In genomic region chr4:98865386-98866237, GRCm38 (mm10) we compare ENCODE assay signal across 13 mouse cellular contexts. TPM values are rescaled to one million over a fixed set of nuclear protein-coding genes. Genes with fewer than 3 reads are reported as not detected.
DNase-seq lines count a peak whose midpoint lies in the region; ATAC-seq and TF ChIP-seq lines count a peak whose summit lies in the region.
"Had no signal": no experiment of that assay in that cellular context is flagged by ENCODE, and none has a peak within 500 bp of the region (broad histone marks: within the 10 kb centered on the region; RNA-seq: fewer than 3 reads in every experiment).

No protein-coding gene starts in this region.

- H3K27ac ChIP-seq in liver, postnatal 0 days (ENCODE audit: low read depth): no peak overlapping the region
- H3K27ac ChIP-seq in forebrain, embryonic 16.5 days (ENCODE audit: low read length): no peak overlapping the region
- H3K27ac ChIP-seq: forebrain, embryonic 13.5 days; hindbrain, postnatal 0 days had no signal

- intact Hi-C loops in left cerebral cortex, postnatal 4 days (cut with DNase I): no loop called here

- H3K4me1 ChIP-seq in liver, postnatal 0 days (ENCODE audit: insufficient read depth): no peaks in the 10 kb centered on the region
- H3K4me1 ChIP-seq in forebrain, embryonic 16.5 days (replicated peaks; ENCODE audit: control insufficient read depth, insufficient read depth, low read length): no peaks in the 10 kb centered on the region
- H3K4me1 ChIP-seq: forebrain, embryonic 13.5 days had no signal

- 82% methylated on average over 14 of the region's 14 CpGs for WGBS in liver, postnatal 0 days (ENCODE audit: insufficient replicate concordance)
- 68% methylated on average over 14 of the region's 14 CpGs for WGBS in forebrain, embryonic 16.5 days

- no peaks in the 10 kb centered on the region for H3K36me3 ChIP-seq in liver, postnatal 0 days (replicated peaks; ENCODE audit: insufficient read depth, low read length)
- H3K36me3 ChIP-seq in forebrain, embryonic 16.5 days (ENCODE audit: control insufficient read depth, insufficient read depth): no peaks in the 10 kb centered on the region

- peaks cover 3% of the 10 kb centered on the region; the same call in 1 of the 2 replicates for H3K9me3 ChIP-seq in liver, postnatal 0 days (ENCODE audit: low read length)
- H3K9me3 ChIP-seq in forebrain, embryonic 16.5 days (ENCODE audit: control insufficient read depth, low read length): no peaks in the 10 kb centered on the region
- H3K9me3 ChIP-seq: forebrain, embryonic 13.5 days had no signal

- TF ChIP-seq EP300 in liver, postnatal 0 days (IDR thresholded peaks at IDR 0.05; ENCODE audit: low read depth): no peak

- ATAC-seq in frontal cortex, adult (ENCODE audit: low TSS enrichment): peak; percentile 44; the same call in 1 of the 2 replicates
- ATAC-seq in liver, postnatal 0 days: no peak
- no peak for ATAC-seq in forebrain, embryonic 16.5 days
- ATAC-seq: forebrain, embryonic 13.5 days; hindbrain, postnatal 0 days had no signal

- H3K27me3 ChIP-seq in liver, postnatal 0 days (ENCODE audit: insufficient read depth, low read length): no peaks in the 10 kb centered on the region
- H3K27me3 ChIP-seq in forebrain, embryonic 16.5 days (replicated peaks; ENCODE audit: control insufficient read depth, insufficient read depth, low read length): no peaks in the 10 kb centered on the region
- H3K27me3 ChIP-seq: forebrain, embryonic 13.5 days had no signal

- DNase-seq in frontal cortex, postnatal 14 days (ENCODE audit: low spot score in 2 of 2): no peak
- DNase-seq in ES-CJ7 (ENCODE audit: low read depth, low spot score): peak; percentile 89
- peak; percentile 7 to 68 for DNase-seq in layer of hippocampus, adult 18-20 months (ENCODE audit: low spot score in 2 of 2)
- DNase-seq in left cerebral cortex, postnatal 4 days: peak; percentile 22
- no peak for DNase-seq in adrenal gland, adult 2 months
- DNase-seq in liver, postnatal 0 days: no peak
- DNase-seq: thymus, postnatal 36 days had no signal

- H3K4me2 ChIP-seq in liver, postnatal 0 days (ENCODE audit: low read depth, low read length): no peak overlapping the region
- H3K4me2 ChIP-seq in forebrain, embryonic 16.5 days (ENCODE audit: low read length): no peak overlapping the region
- H3K4me2 ChIP-seq: forebrain, embryonic 13.5 days had no signal

- H3K4me3 ChIP-seq in liver, postnatal 0 days (ENCODE audit: low read depth, low read length): no peak overlapping the region
- H3K4me3 ChIP-seq in forebrain, embryonic 16.5 days (replicated peaks; ENCODE audit: low read length): no peak overlapping the region
- H3K4me3 ChIP-seq: forebrain, embryonic 13.5 days had no signal

- no peak overlapping the region for H3K9ac ChIP-seq in liver, postnatal 0 days (replicated peaks)
- no peak overlapping the region for H3K9ac ChIP-seq in forebrain, embryonic 16.5 days (replicated peaks; ENCODE audit: low read depth, low read length)
- H3K9ac ChIP-seq: forebrain, embryonic 13.5 days had no signal

- no peak for TF ChIP-seq CTCF in liver, postnatal 0 days (IDR thresholded peaks at IDR 0.05; ENCODE audit: low read depth)

RNA-seq across cellular contexts. Expression of gene I0C0044D17Rik, which starts 42.0 kb away (rescaled TPM):
- total RNA-seq in layer of hippocampus, adult 18-20 months (2021): not detected
- not detected for total RNA-seq in left cerebral cortex, postnatal 4 days (2021)
- not detected for total RNA-seq in adrenal gland, adult 2 months (2021)
- not detected in 2 replicates for polyA plus RNA-seq in adrenal gland, adult 2 months (2012; rRNA removed)
- polyA plus RNA-seq in liver, postnatal 0 days (2015; fragmentation: Nextera tagmentation; extraction: Ambion mirVana): not detected in 2 replicates
- polyA plus RNA-seq in forebrain, embryonic 16.5 days (2015; fragmentation: Nextera tagmentation; extraction: Ambion mirVana): not detected in 2 replicates
- total RNA-seq: hindbrain, postnatal 0 days; liver, adult 2 months had no signal
- polyA plus RNA-seq: C2C12; forebrain, embryonic 13.5 days; hindbrain, postnatal 0 days; liver, adult 2 months had no signal

RNA-seq across cellular contexts. Expression of gene Kank4, which starts 48.3 kb away (rescaled TPM):
- total RNA-seq in layer of hippocampus, adult 18-20 months (2021): 1 to 10 TPM; 2.1 to 3.8 TPM
- 1 to 10 TPM; 2.0 to 2.3 TPM for total RNA-seq in left cerebral cortex, postnatal 4 days (2021)
- 1 to 10 TPM; 2.8 to 3.9 TPM for total RNA-seq in adrenal gland, adult 2 months (2021)
- polyA plus RNA-seq in adrenal gland, adult 2 months (2012; rRNA removed): 1.5 and 2.2 TPM in 2 replicates
- 0.08 TPM in 2 replicates for polyA plus RNA-seq in liver, postnatal 0 days (2015; fragmentation: Nextera tagmentation; extraction: Ambion mirVana)
- polyA plus RNA-seq in forebrain, embryonic 16.5 days (2015; fragmentation: Nextera tagmentation; extraction: Ambion mirVana): 0.29 and 0.46 TPM in 2 replicates
- total RNA-seq: liver, adult 2 months had no signal
- polyA plus RNA-seq: C2C12 had no signal

RNA-seq across cellular contexts. Expression of gene Usp1, which starts 58.0 kb away (rescaled TPM):
- total RNA-seq in layer of hippocampus, adult 18-20 months (2021): 10 to 100 TPM; 24.8 to 32.4 TPM
- 10 to 100 TPM; 21.4 to 23.8 TPM for total RNA-seq in left cerebral cortex, postnatal 4 days (2021)
- total RNA-seq in adrenal gland, adult 2 months (2021): 10 to 100 TPM; 29.0 to 29.1 TPM
- 220 and 234 TPM in 2 replicates for polyA plus RNA-seq in adrenal gland, adult 2 months (2012; rRNA removed)
- 38.6 and 39.3 TPM in 2 replicates for polyA plus RNA-seq in liver, postnatal 0 days (2015; fragmentation: Nextera tagmentation; extraction: Ambion mirVana)
- 47.1 and 54.1 TPM in 2 replicates for polyA plus RNA-seq in forebrain, embryonic 16.5 days (2015; fragmentation: Nextera tagmentation; extraction: Ambion mirVana)

Comparison
In these comparisons a context has a peak if more than half of its experiments do, and no peak if none do; other contexts are left out.
1. DNase-seq: peak in ES-CJ7 (single experiment), layer of hippocampus, adult 18-20 months (2 of 2) and left cerebral cortex, postnatal 4 days (single experiment); none in frontal cortex, postnatal 14 days (0 of 2), adrenal gland, adult 2 months (single experiment) and liver, postnatal 0 days (single experiment).